Mouse (Mus musculus) cerebellum, adult 2 months (tissue): ENCODE measurements at regions not wholly inside any gene's neighbourhood (a gene's known extent, or its start where the extent isn't known, plus 50 kb on each side); places are given as distances from the start of the nearest gene placed in this dataset.

Experiments used
- DNase-seq, 2 experiments: peaks; one replicate each; pipeline ENCODE4 v3.0.0; 2021
- H3K27ac ChIP-seq: fragments of 200-500 bp; 2 replicates; pipeline ENCODE4 v1.5.1; 2012; ENCODE audit warnings: low read length, control low read depth, inconsistent platforms; ENCODE audit not compliant: insufficient read depth
- H3K27me3 ChIP-seq: fragments of 200-500 bp; 2 replicates; pipeline ENCODE4 v1.6.1; 2012; ENCODE audit warnings: inconsistent platforms, mild to moderate bottlenecking, low read length, moderate library complexity; ENCODE audit not compliant: control insufficient read depth, insufficient read depth
- H3K4me1 ChIP-seq: fragments of 200-500 bp; 2 replicates; pipeline ENCODE4 v1.6.1; 2011; ENCODE audit warnings: low read length; ENCODE audit not compliant: control insufficient read depth, insufficient read depth
- H3K4me3 ChIP-seq: fragments of 200-500 bp; replicated peaks from 2 replicates; pipeline ENCODE3; 2011; ENCODE audit warnings: mild to moderate bottlenecking, low read depth, low read length, control low read depth; ENCODE audit not compliant: insufficient read depth
- CTCF ChIP-seq: fragments of 200-500 bp; IDR thresholded peaks from 2 replicates; pipeline ENCODE4 v1.5.1; 2011; ENCODE audit warnings: low read depth, mild to moderate bottlenecking, control low read depth, low read length, moderate library complexity, borderline replicate concordance; ENCODE audit not compliant: insufficient read depth
- POLR2A ChIP-seq: fragments of 200-500 bp; IDR thresholded peaks from 2 replicates; pipeline ENCODE4 v1.6.1; 2011; ENCODE audit warnings: low read length, control low read depth, borderline replicate concordance; ENCODE audit not compliant: insufficient read depth
- WGBS: fragments of 180-500 bp; shearing (Covaris S2); methylation state at CpG from one replicate; pipeline ENCODE4 v1.1.7; 2018; 5-methylcytosine and 5-hydroxymethylcytosine counted together

- TF ChIP-seq CTCF: no peak
- TF ChIP-seq POLR2A: no peak
- no peaks in the 10 kb centered on the region for H3K27me3 ChIP-seq
- WGBS: 74% methylated on average over 7 of the region's 7 CpGs
- DNase-seq: no peak
- H3K4me1 ChIP-seq: no peaks in the 10 kb centered on the region; the same call in 1 of the 2 replicates
- H3K27ac ChIP-seq: no peak overlapping the region
- no peak overlapping the region for H3K4me3 ChIP-seq
These were observed 135.7 kb downstream of the Fam76b start for GRCm38 (mm10) chr9:13963140-13963763.

- Histone ChIP-seq H3K4me3 (no peak overlapping the region), H3K27ac (no peak overlapping the region), H3K4me1 (no peaks in the 10 kb centered on the region; the same call in 1 of the 2 replicates), H3K27me3 (no peaks in the 10 kb centered on the region)
- no peak for DNase-seq
- TF ChIP-seq POLR2A (no peak), CTCF (no peak)
- 79% methylated on average over 3 of the region's 3 CpGs for WGBS
These were observed 136.3 kb downstream of the Fam76b start for GRCm38 (mm10) chr9:13963796-13964195.

GRCm38 (mm10) chr9:13964256-13964655, 136.7 kb downstream of the Fam76b start:
- DNase-seq: peak in 1 of 2 experiments; percentile 5
- 18% methylated on average over 4 of the region's 4 CpGs for WGBS

GRCm38 (mm10) chr9:13966212-13966611, 138.7 kb downstream of the Fam76b start:
- TF ChIP-seq CTCF (no peak), POLR2A (no peak)
- WGBS: 82% methylated on average over 1 of the region's 1 CpGs
- no peak for DNase-seq

More at GRCm38 (mm10) chr9:13964256-13964655, 136.7 kb downstream of the Fam76b start:
- Histone ChIP-seq H3K27me3 (no peaks in the 10 kb centered on the region), H3K4me3 (no peak overlapping the region), H3K4me1 (peaks cover 2% of the 10 kb centered on the region; the same call in 1 of the 2 replicates), H3K27ac (no peak overlapping the region)
- TF ChIP-seq CTCF (no peak), POLR2A (no peak)

GRCm38 (mm10) chr9:13969262-13969661, 141.7 kb downstream of the Fam76b start:
- Histone ChIP-seq H3K27ac (no peak overlapping the region), H3K4me3 (no peak overlapping the region), H3K27me3 (no peaks in the 10 kb centered on the region), H3K4me1 (peaks cover 2% of the 10 kb centered on the region; the same call in 1 of the 2 replicates)
- no peak for TF ChIP-seq POLR2A
- TF ChIP-seq CTCF: no peak
- 30% methylated on average over 1 of the region's 1 CpGs for WGBS
- DNase-seq: peak in 1 of 2 experiments; percentile 22

More at GRCm38 (mm10) chr9:13966212-13966611, 138.7 kb downstream of the Fam76b start:
- H3K27ac ChIP-seq: no peak overlapping the region
- H3K4me3 ChIP-seq: no peak overlapping the region
- no peaks in the 10 kb centered on the region for H3K27me3 ChIP-seq
- peaks cover 2% of the 10 kb centered on the region; the same call in 1 of the 2 replicates for H3K4me1 ChIP-seq

- WGBS: 78% methylated on average over 4 of the region's 4 CpGs
- no peak for DNase-seq
- TF ChIP-seq CTCF: no peak
- no peak for TF ChIP-seq POLR2A
These were observed 146.1 kb downstream of the Fam76b start for GRCm38 (mm10) chr9:13973600-13973999.

GRCm38 (mm10) chr9:13974870-13975269, 147.4 kb downstream of the Fam76b start:
- WGBS: 11% methylated on average over 1 of the region's 1 CpGs
- no peak for DNase-seq
- no peaks in the 10 kb centered on the region for H3K27me3 ChIP-seq
- H3K4me3 ChIP-seq: no peak overlapping the region
- no peak for TF ChIP-seq POLR2A
- no peak for TF ChIP-seq CTCF
- H3K27ac ChIP-seq: no peak overlapping the region
- no peaks in the 10 kb centered on the region for H3K4me1 ChIP-seq

More at GRCm38 (mm10) chr9:13973600-13973999, 146.1 kb downstream of the Fam76b start:
- H3K27me3 ChIP-seq: no peaks in the 10 kb centered on the region
- 0 out of 2 replicates have a peak, but pooled peaks cover 2% of the 10 kb centered on the region for H3K4me1 ChIP-seq
- H3K4me3 ChIP-seq: no peak overlapping the region
- no peak overlapping the region for H3K27ac ChIP-seq

GRCm38 (mm10) chr9:13978842-13979241, 151.3 kb downstream of the Fam76b start:
- no peak for DNase-seq
- H3K27ac ChIP-seq: no peak overlapping the region
- no peak for TF ChIP-seq POLR2A
- no peak for TF ChIP-seq CTCF
- no peaks in the 10 kb centered on the region for H3K4me1 ChIP-seq
- WGBS: 29% methylated on average over 6 of the region's 6 CpGs
- no peaks in the 10 kb centered on the region for H3K27me3 ChIP-seq
- H3K4me3 ChIP-seq: no peak overlapping the region
